Mouse (Mus musculus) gastrocnemius, postnatal 36 days (tissue): ENCODE measurements around the gene Gm21900. TPM values are rescaled to one million over a fixed set of nuclear protein-coding genes. Genes with fewer than 3 reads are reported as not detected.
"Not testable (repeated sequence)": the region's sequence is repeated elsewhere in the genome, so short reads cannot be mapped to it uniquely, and the experiment has no call there.

Source experiments
- DNase-seq, 2 experiments: peaks; one replicate each; pipeline ENCODE4 v3.0.0; 2022
- intact Hi-C: fragments of 180-260 bp; cut with DNase I; formaldehyde crosslinking; loops from one replicate; pipeline ENCODE4 v1.15.1; 2025
- long read RNA-seq, 2 experiments: library from polyadenylated mRNA; stranded (forward); transcript quantifications; one replicate each; pipeline ENCODE4 v2.0.0; 2021
- total RNA-seq, 2 experiments: library from RNA; stranded (reverse); gene quantifications; 2 replicates each; pipeline ENCODE4 v1.2.3; 2021

Gm21900 gene
- total RNA-seq, result not detected
- long read RNA-seq, experiment 1, result 0 reads
- long read RNA-seq, experiment 2, result 0 reads

- intact Hi-C loops, DNase-seq: not testable (repeated sequence)
These were observed at the start of gene Gm21900 for GRCm38 (mm10) chrY:10616061-10616460. TSS of gene Gm21900 (plus strand) at chrY:10616361.

- intact Hi-C loops, result not testable (repeated sequence)
- peak in 1 of 2 experiments; percentile 10 for DNase-seq
These were observed 27.4 kb downstream of the Gm21900 start for GRCm38 (mm10) chrY:10643516-10643915.

Other genes with a start within 250 kb of the Gm21900 start
- not detected for gene Gm28510, start 203.6 kb upstream of the Gm21900 start, total RNA-seq
- gene Gm20737, start 80.3 kb upstream of the Gm21900 start, total RNA-seq, result not detected
- not detected for gene Gm21775, start 62.9 kb upstream of the Gm21900 start, total RNA-seq
- gene Gm20777, start 136.1 kb downstream of the Gm21900 start, total RNA-seq, result not detected